ENCODE assay signal across 16 mouse cellular contexts in the genomic region with DNA sequence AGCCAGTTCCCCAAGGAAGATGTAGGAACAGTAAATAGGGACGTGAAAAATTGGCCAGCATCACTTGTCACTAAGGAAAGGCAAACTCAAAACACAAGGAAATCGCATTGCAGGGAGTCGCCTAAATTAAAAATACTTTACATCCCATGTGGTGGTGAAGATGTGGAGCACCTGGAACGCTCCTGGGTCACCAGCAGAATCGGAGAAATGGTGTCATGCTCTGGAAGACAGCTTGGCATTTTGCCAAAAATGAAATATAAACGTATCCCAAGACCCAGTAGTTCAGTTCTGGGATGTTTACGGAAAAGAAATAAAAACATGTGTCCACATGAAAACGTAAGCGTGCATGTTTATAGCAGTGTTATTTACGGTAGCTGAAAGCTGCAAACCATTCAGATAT.
"Had no signal": no experiment of that assay in that cellular context is flagged by ENCODE, and none has a peak within 500 bp of the region (broad histone marks: within the 10 kb centered on the region; RNA-seq: fewer than 3 reads in every experiment).

No protein-coding gene starts in this region.

- H3K27ac ChIP-seq: liver, embryonic 15.5 days; macrophage; midbrain, embryonic 13.5 days; midbrain, embryonic 15.5 days; neural tube, embryonic 12.5 days; stomach, embryonic 15.5 days; stomach, postnatal 0 days had no signal

- H3K9me3 ChIP-seq: liver, embryonic 15.5 days; megakaryocyte, embryonic 14.5 days; midbrain, embryonic 13.5 days; midbrain, embryonic 15.5 days; neural tube, embryonic 12.5 days; stomach, embryonic 15.5 days had no signal

- H3K27me3 ChIP-seq: liver, embryonic 15.5 days; megakaryocyte, embryonic 14.5 days; midbrain, embryonic 13.5 days; midbrain, embryonic 15.5 days; neural tube, embryonic 12.5 days; stomach, embryonic 15.5 days had no signal

- H3K4me1 ChIP-seq: liver, embryonic 15.5 days; midbrain, embryonic 13.5 days; midbrain, embryonic 15.5 days; neural tube, embryonic 12.5 days; stomach, embryonic 15.5 days had no signal

- H3K36me3 ChIP-seq: liver, embryonic 15.5 days; midbrain, embryonic 13.5 days; midbrain, embryonic 15.5 days; neural tube, embryonic 12.5 days; stomach, embryonic 15.5 days had no signal

- ATAC-seq: liver, postnatal 0 days; midbrain, embryonic 13.5 days; midbrain, embryonic 15.5 days had no signal

- DNase-seq: liver, postnatal 0 days; lung, adult 2 months; lung, postnatal 10 days; lung, postnatal 36 days; right cerebral cortex, postnatal 14 days; thymus, adult 2 months; thymus, postnatal 25 days; thymus, postnatal 4 days had no signal

- H3K4me2 ChIP-seq: liver, embryonic 15.5 days; midbrain, embryonic 13.5 days; midbrain, embryonic 15.5 days; neural tube, embryonic 12.5 days; stomach, embryonic 15.5 days had no signal

- H3K9ac ChIP-seq: liver, embryonic 15.5 days; liver, postnatal 0 days; midbrain, embryonic 13.5 days; midbrain, embryonic 15.5 days; neural tube, embryonic 12.5 days; stomach, embryonic 15.5 days had no signal

- H3K4me3 ChIP-seq: liver, embryonic 15.5 days; megakaryocyte, embryonic 14.5 days; midbrain, embryonic 13.5 days; midbrain, embryonic 15.5 days; neural tube, embryonic 12.5 days; stomach, embryonic 15.5 days had no signal
